Mouse (Mus musculus): ENCODE results near the gene Cacna2d4.
"Not testable (repeated sequence)": the region's sequence is repeated elsewhere in the genome, so short reads cannot be mapped to it uniquely, and the experiment has no call there.

Gene Cacna2d4

DNA sequence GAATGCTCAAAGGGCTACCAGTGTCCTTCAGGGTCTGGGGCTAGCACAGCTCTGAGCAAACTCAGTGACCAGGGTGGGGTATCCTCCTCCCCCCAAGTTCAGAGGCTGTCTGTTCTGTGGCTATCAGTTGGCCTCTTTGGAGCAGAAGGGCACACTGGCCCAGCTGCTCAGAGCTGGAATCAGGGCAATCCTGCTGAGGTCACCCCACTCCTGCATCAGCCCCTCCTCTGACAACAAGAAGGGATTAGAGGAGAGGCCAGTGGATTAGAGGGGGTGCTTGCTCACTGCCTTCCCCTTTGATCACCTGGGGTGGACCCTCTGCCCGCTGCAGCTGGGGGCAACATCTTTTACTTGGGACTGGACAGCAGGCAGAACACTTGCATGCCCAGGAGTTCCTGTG lies at the start of gene Cacna2d4:
Gene Cacna2d4, plus strand, starts transcription at position 286 of the 400 bp plus-strand sequence.
- peak; percentile 21 for DNase-seq

DNA sequence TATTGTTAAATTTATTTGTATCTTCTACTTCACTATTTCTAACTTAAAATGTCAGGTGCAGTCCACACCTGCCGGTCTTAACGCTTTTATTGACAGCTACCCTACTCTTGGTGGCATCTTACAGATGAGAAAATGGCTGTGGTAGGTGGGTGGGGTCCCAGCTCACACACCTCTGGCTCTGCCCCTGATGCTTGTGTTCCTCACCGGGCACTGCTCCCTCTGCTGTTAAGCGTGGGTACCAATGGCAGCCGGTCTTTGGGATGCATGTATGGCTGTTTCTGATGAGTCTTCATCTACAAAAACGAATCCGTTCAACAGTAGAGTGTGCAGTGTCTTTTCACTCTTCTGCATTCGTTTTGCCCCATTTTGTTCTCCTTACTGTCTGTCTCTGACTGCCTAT lies 49.7 kb upstream of the Cacna2d4 start:
- DNase-seq, result no peak

DNA sequence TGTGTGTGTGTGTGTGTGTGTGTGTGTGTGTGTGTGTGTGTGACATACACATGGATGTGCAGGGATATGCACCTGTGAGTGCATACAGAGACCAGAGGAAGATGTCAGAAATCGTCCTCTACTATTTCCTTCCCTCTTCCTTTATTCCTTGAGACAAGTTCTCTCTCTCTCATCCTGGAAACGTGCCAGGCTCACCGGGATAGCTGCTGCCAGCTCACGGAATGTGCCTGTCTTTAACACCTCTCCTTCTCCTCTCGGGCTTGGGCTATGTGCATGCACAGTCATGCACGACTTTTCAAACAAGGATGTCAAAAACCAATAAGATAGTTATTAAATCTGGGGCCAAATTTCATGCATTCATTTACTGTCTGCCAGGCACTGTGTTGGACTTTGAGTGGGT lies 48.7 kb upstream of the Cacna2d4 start:
- no peak for DNase-seq

- DNase-seq, result no peak
Observed at GRCm38 (mm10) chr6:119191478-119191877, 44.8 kb upstream of the Cacna2d4 start.

DNA sequence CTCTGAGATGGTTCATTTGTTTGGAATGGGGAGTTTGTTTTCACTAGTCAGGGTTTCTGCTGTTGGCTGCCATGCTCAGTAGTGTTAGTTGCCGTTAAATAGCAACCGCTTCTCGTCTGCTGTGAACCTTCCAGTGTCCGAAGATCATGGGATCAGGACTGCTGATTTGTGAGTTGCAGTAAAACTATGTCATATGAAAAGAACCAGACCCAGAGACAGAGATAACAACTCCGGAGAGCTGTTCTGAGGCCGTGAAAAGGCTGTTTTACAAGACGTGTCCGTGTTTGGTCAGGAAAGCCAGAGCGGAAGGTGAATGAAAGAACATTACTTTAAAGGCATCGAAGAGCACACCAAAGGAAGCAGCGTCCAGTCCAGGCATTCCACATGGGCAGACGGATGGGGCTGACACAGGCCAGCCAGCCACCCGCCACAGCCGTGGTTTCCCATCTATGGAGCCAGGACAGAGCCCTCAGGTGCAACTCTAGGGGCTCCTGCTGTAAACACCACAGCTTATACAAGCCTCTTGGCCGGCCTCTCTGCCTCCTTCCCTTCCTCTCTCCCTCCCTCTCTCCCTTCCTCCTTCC lies 42.7 kb upstream of the Cacna2d4 start:
- DNase-seq, result no peak

DNA sequence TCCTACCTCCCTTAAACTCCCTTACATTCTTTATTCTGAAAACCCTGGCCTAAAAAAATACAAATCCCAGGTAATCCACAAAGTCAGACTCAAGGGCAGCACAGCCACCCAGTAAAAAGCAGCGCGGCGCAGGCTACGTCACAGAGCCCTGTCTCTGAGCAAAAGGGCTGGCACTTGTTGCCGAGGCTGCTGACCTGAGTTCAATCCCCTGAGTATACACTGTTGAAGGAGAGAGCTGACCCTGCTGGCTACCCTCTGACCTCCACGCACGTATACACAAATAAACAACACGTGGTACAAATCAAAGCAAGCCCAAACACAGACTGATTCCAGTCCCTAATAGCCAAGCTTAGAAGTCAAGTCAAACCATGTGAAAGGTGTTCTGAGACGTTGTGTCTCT lies 42.2 kb upstream of the Cacna2d4 start:
- DNase-seq, result no peak

DNA sequence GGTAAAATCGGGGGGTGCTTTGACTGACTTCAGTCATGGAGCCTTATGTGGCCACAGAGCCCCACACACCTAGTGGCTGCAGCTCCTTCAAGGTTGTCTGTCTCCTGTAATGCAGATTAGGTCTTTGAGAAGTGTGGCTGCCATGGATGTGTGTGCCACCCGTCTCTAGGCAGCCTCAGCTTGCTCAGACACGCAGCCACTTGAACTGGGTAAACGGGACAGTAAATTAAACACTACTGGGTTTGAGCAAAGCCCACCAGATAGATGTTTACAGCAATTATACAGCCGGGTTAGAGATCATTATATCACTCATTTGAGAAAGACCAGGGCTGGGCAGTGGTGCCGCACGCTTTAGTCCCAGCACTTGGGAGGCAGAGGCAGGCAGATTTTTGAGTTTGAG lies 41.7 kb upstream of the Cacna2d4 start:
- no peak for DNase-seq

GRCm38 (mm10) chr6:119196382-119197305 lies 39.7 kb upstream of the Cacna2d4 start, which contains the start of gene Cacna1c:
Gene Cacna1c, minus strand, starts transcription at chr6:119196418.
- no peak for DNase-seq

GRCm38 (mm10) chr6:119198534-119199273 lies 37.6 kb upstream of the Cacna2d4 start:
- DNase-seq, result no peak

DNA sequence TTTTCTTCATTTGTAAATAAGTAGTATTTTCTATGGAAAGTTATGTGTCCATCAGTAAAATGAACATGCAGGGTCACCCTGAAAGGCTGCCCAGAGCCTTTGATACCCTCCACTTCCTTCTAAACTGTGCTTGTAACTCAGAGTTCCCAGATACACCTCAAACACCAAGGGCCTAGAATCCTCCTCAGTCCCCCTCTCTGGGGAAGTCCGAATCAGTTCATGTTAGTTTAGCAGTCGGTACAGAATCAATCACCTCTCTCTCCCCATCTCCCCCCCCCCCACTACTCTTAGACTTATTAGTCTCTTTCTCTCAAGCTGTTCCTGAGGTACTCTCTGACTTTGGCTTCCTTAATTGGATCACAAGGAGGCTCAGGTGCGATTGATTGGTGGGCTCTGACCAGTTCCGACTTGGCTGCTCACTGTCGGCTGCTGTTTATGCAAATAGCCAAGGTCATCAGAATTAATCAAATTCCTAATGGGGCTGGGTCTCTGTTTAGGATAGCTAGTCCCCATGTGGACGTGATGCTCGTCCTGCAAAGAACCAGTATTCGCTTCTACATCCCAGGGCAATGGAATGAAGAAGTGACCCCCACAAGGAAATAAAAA lies 36.9 kb upstream of the Cacna2d4 start:
- DNase-seq, result no peak

DNA sequence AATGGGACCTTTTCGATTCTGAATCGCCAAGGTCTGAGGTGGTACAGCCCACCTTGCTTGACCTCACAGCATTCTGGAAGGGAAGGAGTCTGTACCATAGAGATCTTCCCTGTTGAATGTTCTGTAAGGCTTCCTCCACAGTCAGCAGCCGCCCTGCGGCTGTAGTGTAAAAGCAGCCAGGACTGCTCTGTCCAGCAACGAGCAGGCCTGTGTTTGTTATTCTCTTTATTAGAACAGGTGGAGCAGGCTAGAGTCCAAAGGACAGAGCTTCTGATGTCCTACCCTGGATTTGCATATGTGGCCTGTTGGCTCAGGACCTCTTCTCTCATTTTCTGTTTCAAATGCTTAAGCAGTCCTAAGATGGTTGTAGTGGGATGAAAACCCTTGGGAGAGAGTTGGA lies 36.0 kb upstream of the Cacna2d4 start:
- no peak for DNase-seq

GRCm38 (mm10) chr6:119201575-119201974 lies 34.8 kb upstream of the Cacna2d4 start:
- no peak for DNase-seq

GRCm38 (mm10) chr6:119204286-119204685 lies 32.0 kb upstream of the Cacna2d4 start:
- DNase-seq, result no peak

DNA sequence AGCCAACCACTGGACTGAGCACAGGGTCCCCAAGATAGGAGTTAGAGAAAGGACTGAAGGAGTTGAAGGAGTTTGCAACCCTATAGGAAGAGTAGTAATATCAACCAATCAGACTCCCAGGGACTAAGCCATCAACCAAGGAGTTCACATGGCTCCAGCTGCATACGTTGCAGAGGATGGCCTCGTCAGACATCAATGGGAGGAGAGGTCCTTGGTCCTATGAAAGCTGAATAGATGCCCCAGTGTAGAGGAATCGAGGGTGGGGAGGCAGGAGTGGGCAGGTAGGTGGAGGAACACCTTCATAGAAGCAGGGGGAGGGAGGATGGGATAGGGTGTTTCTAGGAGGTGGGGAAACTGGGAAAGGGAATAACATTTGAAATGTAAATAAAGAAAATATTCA lies 31.4 kb upstream of the Cacna2d4 start:
- no peak for DNase-seq

DNA sequence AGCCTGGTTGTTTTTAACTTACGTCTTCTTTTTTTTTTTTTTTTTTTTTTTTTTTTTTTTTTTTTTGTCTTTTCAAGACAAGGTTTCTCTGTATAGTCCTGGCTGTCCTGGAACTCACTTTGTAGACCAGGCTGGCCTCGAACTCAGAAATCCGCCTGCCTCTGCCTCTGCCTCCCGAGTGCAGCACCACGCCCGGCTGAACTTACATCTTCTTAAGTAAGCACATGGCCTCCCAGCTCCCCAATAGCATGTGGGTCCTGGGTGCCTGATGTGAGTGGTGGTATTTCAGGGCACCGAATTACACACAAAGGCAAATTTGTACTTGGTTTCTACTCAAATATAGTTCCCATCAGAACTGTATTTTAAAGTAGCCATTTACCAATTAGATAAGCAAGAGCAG lies 30.3 kb upstream of the Cacna2d4 start:
- not testable (repeated sequence) for DNase-seq

DNA sequence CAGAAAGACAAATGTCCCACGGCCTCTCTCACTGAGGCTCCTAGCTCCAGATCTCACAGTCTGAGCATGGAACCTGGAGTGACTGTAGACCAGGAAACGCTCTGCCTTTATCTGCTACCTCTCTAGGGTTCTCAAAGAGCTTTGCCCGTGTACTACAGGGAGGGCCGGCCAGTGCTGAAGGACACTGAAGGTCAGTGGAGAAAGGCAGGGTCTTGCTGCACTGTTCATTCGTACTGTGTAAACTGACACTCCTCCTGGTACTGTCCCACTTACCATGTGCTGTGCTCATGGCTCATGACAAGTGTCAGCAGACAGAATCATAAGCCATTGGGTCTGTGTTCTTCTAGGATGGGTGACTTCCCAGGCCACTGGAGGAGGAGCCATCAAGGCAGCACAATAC lies 23.0 kb upstream of the Cacna2d4 start:
- no peak for DNase-seq

DNA sequence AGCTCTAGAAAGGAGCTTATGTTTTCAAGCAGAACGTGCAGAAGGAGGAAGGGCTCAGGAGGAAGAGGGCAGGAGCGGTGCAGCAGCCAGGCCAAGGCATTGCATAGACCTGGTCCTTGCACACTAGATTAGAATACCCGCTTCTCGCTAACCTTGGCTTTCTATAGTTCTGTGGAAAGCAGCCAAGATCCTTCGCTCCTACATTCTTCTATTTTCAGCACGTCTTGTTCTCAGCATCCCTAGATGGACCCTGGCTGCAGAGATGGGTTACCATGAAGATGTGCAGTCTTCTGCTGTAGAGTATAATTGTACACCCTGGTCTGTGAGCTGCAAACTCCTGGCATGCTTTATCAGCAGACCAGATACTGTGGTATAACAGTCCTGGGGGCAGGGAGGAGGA lies 22.1 kb upstream of the Cacna2d4 start:
- DNase-seq, result no peak

DNA sequence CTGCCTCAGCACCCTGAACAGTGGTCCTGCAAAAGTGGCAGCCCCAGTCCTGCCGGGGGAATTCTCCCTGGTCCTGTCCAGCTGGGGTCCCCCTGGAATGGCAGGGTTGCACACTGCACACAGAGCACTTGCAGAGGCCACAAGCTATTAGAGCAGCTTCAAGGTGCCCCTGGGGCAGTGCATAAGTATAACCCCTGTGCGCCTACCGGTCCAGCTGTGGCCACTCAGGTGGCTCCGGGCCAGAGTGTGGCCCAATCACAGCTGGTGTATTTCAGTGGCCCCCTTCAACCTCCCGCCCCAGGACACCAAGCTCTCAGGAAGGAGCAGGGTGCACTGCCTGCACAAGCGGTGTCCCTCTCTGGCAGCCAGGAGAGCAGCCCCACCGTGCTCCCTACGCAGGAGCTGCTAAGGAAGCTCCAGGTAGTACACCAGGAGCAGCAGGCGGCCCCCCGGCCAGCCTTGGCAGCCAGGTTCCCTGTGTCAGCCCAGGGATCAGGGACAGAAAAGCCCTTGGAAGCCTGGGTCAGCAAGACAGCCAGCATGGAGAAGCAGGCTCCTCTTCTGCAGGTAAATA lies 21.2 kb upstream of the Cacna2d4 start:
- DNase-seq, result no peak

DNA sequence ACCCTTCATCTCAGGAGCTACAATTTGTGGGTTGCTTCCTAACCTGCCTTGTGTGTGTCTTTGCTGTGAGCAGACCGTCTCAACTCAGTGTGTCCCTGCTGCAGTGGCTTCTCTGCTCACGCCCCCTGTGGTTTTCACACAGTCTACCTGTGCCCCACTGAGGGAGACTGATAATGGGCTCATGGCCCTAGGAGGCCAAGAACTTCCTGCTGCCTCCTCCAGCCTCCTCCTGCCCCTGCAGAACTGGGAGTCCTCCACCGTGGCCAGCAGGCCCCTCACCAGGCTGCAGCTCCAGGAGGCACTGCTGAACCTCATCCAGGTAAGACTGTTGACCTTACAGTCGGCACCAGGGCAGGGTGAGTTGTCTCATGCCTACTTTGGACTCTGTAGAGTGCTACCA lies 18.7 kb upstream of the Cacna2d4 start:
- DNase-seq, result no peak

DNA sequence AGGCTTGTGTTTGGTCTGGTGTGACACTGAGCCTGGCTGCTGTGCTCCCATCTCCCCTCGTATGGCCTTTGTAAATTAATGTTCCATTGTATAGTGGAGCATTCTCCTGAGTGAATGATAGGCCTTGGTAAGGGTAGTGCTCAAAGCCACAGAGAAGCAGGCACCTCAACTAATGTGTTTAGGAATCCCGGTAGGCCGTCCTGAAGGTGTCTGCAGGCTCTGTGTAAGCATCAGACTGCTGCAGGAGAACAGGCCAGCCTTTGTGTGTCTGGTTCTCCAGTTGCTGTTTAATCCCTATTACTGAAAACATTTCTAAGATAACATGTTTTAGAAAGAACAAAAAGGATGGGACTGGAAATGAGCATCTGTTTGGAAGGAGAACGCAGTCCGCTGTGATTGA lies 17.7 kb upstream of the Cacna2d4 start:
- no peak for DNase-seq

DNA sequence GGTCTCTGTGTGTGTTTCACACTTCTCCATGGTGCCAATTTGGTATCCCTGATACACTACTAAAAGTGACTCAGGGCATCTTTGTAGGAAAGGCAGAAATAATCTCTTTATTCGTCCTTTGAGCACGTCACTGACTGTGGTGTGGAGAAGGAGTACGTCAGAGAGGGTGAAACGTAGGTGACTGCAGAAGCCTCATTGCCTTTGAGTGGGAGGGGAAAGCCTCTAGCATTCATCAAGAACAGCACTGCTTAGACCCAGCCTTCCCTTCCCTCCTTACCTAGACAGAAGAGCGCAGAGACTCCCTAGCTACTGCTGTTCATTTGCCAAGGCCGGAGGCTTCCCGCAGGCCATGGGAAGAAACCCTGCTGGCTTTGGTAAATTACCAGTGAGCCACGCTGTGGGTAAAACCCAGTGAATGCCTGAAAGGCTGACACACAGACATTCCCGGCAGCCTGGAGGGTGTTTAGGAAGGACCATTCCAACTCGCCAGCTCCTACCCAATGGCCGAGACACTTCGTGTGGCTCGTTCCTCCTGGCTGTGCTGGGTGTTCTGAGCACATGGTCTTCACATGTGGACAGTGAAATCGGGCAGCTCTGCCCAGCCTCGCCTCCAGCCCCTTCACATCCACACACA lies 17.0 kb upstream of the Cacna2d4 start:
- peak; percentile 53 for DNase-seq

DNA sequence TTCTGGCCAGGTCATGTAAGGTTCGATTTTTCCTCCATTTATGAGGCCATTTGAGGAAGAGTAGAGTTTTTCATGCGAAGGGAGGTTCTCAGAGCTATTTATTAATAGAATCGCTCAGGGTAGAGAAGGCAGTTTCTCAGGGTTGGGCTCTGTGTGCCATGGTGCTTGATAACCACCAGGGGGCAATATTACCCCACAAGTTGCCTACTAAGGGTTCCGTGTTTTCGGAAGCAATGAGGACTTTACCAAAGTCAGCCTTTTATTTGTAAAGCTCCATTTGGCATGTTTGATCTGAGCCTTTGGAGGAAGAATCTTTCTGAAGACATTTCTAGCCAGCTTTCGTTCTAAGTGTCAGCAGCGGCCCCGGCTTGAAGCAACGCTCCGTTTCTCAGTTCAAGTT lies 16.0 kb upstream of the Cacna2d4 start:
- peak; percentile 61 for DNase-seq
